Mouse (Mus musculus) kidney, postnatal 14 days (tissue): ENCODE data around the gene Eml1.

ENCODE experiments used
- DNase-seq: peaks from one replicate; pipeline ENCODE4 v3.0.0; 2022; ENCODE audit warnings: mixed read lengths

The Eml1 gene

GRCm38 (mm10) chr12:108370596-108371428 is at the start of gene Eml1:
TSS of gene Eml1 (plus strand) at chr12:108370957.
- DNase-seq, result peak; percentile 50

DNA sequence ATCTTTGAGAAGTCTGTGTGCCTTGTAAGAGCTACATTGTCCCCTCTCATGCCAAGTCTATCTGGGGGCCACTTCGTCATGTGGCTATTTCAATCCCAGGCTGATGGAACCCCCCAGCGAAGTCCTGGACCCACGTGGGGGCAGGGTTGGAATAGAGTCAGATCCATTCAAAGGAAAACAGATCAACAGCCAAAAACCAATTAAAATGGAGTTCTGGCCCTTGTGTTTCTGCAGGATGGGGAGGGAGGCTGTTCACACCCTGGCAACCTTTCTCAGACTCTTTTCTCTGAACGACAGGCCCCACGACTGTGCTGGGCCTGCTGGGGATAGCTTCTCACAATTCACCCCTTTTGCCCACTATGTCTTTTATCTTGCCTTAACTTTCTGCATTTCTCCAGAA is 44.4 kb upstream of the Eml1 start:
- no peak for DNase-seq

DNA sequence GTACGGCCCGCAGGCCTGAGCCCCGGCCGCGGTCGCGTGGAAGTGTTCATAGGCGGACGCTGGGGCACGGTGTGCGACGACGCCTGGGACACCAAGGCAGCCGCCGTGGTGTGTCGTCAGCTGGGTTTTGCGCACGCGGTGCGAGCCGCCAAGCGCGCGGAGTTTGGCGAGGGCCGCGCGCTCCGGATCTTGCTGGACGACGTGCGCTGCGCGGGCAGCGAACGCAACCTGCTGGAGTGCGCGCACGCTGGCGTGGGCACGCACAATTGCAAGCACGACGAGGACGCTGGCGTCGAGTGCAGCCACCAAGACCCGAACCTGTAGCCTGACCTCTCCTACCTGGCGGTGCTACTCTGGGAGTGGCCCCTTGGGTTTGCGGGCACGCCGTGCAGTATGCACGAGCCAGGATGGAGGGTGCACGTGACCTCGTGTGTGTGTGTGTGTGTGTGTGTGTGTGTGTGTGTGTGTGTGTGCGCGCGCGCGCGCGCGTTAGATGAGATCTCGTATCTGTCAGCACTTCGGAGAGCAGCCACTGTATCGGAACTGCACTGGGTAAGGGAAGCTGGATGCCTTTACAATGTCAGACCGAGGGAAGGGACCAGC is 42.8 kb upstream of the Eml1 start:
- peak; percentile 42 for DNase-seq

GRCm38 (mm10) chr12:108333056-108333455 is 37.7 kb upstream of the Eml1 start:
- peak; percentile 92 for DNase-seq

- no peak for DNase-seq
These were observed 37.3 kb upstream of the Eml1 start for GRCm38 (mm10) chr12:108333481-108333882.

GRCm38 (mm10) chr12:108333895-108334445 is 36.8 kb upstream of the Eml1 start, which contains the start of gene Cyp46a1:
TSS of gene Cyp46a1 (plus strand) at chr12:108334381.
- DNase-seq, result peak; percentile 100

- DNase-seq, result no peak
These were observed 36.2 kb upstream of the Eml1 start for GRCm38 (mm10) chr12:108334529-108334928.

DNA sequence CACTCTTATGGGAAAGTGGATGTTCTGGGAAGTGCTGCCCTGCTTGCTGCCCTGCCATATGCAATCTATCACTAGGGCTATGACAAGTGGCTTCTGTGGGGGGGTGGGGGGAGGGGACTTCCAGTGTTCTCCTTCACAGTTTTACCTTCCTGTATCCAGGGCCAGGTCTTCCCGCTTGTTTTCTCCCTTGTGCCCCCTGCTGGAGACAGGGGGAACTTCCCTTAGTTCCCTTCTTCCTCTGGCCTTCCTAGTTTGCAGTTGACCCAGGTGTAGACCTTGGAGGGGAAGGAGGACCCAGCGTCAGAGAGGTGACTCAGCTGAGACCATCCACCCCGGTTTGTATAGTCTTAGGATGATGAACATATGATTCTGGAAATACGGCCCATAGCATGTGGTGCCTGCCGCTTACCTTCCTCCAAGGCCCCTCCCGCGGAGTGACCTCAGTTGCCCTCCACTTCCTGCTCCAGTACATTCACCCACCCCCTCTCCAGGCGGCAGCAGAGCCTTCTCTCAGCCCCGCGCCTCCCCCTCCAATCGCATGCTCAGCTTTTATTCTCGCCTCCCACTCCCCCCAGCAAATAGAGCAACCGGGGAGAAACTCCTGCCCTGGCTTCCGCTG is 32.1 kb upstream of the Eml1 start:
- DNase-seq, result peak; percentile 45

DNA sequence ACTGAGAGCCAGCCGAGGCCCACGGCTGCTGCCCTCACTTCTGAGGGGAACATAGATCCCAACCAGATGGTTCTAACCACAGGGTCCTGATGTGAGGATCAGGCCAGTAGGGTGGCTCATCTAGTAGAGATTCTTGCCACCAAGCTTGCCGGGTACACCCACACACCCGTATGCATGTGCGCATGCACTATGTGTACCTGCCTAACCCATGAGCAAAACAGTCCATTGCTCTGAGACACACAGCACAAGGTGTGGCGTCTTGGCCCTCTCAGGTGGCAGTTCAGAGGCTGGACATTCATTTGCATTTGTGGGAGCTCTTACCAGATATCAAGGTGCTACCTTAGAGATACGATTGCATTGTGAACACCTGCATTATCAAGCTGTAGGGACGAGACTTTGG is 22.6 kb upstream of the Eml1 start:
- DNase-seq, result no peak

DNA sequence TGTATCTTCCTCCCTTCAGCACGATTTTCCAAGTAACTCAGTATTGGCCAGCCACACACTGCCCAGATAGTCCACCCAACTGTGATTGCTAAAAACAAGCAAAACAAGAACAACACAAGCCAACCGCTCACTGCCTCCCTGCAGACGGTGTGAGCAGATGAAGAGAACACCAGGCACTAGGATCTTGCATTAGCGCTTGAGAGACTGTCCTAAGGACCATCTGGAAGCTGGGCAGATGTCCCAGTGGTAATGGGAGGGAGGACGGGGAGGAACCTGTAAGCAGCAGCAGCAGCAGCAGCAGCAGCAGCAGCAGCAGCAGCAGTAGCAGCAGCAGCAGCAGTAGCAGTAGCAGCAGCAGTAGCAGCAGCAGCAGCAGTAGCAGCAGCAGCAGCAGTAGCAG is 21.7 kb upstream of the Eml1 start:
- no peak for DNase-seq

GRCm38 (mm10) chr12:108350931-108351330 is 19.8 kb upstream of the Eml1 start:
- DNase-seq, result no peak

GRCm38 (mm10) chr12:108352371-108353136 is 18.2 kb upstream of the Eml1 start:
- DNase-seq, result no peak

- DNase-seq, result no peak
These were observed 16.5 kb upstream of the Eml1 start for GRCm38 (mm10) chr12:108354284-108354683.

- no peak for DNase-seq
These were observed 15.5 kb upstream of the Eml1 start for GRCm38 (mm10) chr12:108355271-108355670.

- no peak for DNase-seq
These were observed 14.8 kb upstream of the Eml1 start for GRCm38 (mm10) chr12:108355986-108356385.

- peak; percentile 87 for DNase-seq
These were observed 7.0 kb upstream of the Eml1 start for GRCm38 (mm10) chr12:108363796-108364195.

DNA sequence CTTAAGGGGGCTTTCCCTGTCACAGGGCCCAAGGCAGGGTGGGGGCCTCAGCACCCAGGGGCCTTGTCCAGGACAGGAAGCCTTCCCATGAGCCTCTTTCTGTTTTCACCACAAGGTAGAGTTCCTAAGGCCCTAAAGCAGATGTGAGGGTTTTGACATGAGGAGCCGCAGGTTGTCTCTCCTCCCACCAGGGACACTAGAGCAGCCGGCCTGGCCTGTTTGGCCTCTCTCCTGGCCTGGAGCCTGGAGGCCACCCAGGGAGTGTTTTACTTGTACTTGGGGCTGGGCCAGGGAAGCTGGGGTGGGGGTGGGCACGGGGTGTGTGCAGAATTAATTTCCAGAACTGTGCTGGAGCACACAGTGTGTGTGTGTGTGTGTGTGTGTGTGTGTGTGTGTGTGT is 5.4 kb upstream of the Eml1 start:
- DNase-seq, result peak; percentile 76

- no peak for DNase-seq
These were observed 4.9 kb upstream of the Eml1 start for GRCm38 (mm10) chr12:108365868-108366267.

- DNase-seq, result peak; percentile 64
These were observed 2.8 kb upstream of the Eml1 start for GRCm38 (mm10) chr12:108367909-108368308.

GRCm38 (mm10) chr12:108368921-108369320 is 1.8 kb upstream of the Eml1 start:
- DNase-seq, result peak; percentile 41

- DNase-seq, result peak; percentile 41
These were observed 640 bp downstream of the Eml1 start for GRCm38 (mm10) chr12:108371429-108371765.

- DNase-seq, result no peak
These were observed 1.5 kb downstream of the Eml1 start for GRCm38 (mm10) chr12:108372241-108372640.

GRCm38 (mm10) chr12:108373611-108374010 is 2.9 kb downstream of the Eml1 start:
- DNase-seq, result peak; percentile 39
